Mouse (Mus musculus): ENCODE measurements around the gene Foxn3.

Gene Foxn3

DNA sequence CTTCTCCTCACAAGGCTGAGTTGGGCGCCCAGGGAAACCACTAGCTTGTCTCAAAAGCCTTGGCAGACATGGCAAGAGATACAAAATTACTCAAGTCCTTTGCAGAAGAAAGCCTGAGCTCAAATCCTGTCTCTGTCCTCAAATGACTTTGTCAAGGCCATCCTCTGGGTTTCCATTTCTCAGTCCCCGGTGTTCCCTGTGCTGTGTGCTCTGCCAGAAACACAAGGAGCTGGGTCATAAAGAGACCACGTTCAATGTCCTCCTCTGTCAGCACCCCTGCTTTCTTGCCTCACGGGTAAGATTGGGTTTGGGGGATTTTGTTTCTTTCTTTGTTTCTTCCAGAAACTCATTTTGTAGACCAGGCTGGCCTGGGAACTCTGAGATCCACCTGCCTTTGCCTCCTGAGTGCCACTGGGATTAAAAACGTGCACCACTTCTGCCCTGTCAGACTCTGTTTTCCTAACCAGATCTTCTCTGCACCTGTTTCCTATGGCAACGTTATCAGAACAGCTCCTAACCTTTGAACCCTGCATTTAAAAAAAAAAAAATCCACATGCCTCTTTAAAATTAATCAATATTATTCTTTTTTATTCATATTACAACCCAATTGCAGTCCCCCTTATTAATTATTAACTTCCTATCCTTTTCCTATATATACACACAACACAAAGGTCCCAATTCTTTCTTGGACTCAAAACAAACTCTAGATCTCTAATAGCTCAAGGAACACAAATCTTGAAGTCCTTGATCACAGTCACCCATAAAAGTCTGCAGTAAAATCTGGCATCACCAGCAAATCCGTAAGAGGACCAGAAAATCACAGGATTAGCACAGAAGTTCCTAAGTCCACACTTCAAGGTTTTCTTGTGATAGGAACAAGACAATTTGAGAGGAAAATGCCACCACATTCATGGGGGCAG, 144.6 kb downstream of the Foxn3 start:
- no peak for DNase-seq (ENCODE audit: low read depth, low spot score)

DNA sequence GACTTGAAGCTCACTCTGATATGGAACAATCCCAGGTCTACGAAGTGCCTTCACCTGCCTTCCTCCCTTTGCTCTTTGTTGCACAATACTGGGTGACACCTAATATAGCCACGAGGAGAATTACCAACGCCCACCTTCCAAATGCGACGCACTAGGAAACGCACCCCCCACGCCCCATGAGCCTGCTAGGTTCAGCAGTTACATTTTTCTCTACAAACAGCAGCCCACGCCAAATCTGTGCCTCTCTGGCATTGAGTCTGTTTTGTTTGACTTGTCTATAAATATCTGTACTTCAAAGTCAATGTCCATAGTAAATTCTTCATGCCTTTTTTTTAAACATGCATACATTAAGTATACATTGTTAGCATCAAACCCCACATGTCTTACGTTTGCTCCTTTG, 145.5 kb downstream of the Foxn3 start:
- peak; percentile 69 for DNase-seq (ENCODE audit: low read depth, low spot score)

DNA sequence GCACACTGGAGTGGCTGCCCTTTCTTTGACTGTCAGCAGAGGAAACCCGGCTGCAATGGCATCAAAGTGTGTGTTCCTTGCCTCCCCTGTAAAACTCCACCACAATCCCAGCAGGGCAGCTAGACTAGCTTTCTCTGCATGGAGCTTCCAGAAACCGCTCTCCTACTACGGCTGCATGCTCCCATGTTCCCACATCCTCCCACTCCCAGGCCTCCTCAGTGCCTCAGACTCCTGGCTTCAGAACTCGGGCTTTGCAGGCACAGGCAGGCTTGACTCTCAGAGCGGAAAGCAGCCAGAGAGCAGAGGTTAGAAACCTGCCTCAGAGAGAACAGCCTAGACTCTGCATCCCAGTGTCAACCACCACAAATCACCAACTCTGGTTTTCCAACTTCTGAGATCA, 147.8 kb downstream of the Foxn3 start:
- peak; percentile 52 for DNase-seq (ENCODE audit: low read depth, low spot score)

DNA sequence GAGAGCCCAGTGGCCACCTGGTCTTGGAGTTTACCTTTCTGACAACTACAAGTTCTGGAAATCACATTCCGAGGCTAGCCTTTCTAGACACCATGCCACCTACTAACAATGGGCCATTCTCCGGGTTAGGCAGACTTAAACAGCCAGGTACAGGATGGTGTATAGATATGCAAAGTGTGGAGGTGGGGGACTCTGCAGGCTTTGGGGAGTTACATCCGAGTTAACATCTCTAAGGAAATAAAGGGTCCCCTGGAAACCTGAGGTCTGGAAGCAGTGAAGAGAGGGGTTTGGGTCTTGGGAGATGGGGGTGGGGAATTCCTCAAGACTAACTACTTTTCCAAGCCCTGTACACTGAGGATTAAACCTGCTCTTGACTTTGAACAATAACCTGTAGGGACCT, 150.9 kb downstream of the Foxn3 start:
- no peak for DNase-seq (ENCODE audit: low read depth, low spot score)

DNA sequence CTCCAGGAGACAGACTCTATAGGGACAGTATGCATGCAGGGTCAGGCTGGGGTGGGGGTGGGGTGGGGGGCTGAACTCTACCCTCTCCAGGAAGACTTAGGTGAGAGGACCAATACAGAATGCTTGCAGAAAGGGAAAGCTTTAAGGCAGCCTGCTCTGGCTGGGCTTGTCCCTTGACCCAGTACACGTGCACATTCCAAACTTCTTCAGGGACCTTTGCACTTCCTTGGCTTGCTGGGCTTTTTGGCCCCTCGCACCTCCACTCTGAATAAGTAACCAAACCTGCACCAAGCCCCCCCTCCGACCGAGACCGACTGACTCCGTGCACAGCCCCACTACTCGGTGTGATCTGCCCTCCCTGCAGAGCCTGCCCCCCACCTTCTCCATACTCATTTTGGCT, 151.3 kb downstream of the Foxn3 start:
- DNase-seq (ENCODE audit: low read depth, low spot score) = no peak

DNA sequence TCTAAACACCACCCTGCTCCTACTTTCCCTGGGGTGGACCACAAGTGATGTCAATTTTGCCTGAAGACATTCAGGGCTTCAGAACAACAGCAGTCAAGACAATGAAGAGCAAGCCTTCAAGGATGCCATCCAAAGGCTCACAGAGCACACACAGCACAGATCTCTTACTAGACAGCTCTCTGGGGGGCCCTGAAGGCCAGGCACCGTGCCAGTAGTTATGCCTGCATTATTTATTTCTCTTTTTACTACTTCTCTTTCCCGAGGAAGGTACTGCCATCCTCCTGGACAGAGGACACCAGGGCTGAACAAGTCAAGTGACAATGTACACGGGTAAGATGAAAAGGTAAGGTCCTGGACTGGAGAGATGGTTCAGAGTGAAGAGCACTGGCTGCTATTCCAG, 154.7 kb downstream of the Foxn3 start:
- DNase-seq (ENCODE audit: low read depth, low spot score) = no peak

DNA sequence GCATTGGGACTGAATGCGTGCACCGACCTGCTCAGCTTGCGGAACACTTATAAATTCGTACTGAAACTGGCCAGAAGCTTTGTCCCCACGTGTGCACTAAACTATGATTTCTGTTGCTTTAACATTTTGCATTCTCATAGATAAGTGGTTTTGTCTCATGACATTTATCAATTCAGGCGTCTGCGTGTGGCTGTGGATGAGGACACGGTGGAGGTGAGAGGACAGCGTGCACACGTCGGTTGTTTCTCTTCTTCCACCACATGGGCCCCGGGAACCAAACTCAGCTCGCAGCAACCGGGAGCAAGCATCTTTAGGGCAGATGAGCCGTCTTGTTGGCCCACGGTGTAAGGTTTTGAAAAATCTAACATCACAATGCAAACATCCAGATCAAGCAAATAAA, 155.3 kb downstream of the Foxn3 start:
- DNase-seq (ENCODE audit: low read depth, low spot score) = no peak

DNA sequence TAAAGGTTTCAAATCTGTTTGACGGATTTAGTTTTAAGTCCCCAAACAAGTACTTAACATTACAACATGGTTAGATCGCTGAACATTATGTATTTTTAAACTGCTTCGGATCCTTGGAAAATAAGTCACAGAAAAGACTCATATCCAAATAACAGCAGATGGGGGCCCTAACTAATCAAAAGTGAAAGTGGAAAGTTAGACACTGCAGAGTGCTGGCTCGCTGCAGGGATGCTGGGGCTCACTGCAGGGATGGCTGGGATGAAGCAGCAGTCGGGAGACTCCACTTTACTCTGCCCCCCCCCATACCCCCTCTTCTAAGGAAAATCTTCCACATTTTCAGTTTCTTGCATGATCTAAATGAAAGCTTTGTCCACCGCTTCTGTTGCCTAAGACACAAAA, 156.1 kb downstream of the Foxn3 start:
- DNase-seq (ENCODE audit: low read depth, low spot score) = no peak

DNA sequence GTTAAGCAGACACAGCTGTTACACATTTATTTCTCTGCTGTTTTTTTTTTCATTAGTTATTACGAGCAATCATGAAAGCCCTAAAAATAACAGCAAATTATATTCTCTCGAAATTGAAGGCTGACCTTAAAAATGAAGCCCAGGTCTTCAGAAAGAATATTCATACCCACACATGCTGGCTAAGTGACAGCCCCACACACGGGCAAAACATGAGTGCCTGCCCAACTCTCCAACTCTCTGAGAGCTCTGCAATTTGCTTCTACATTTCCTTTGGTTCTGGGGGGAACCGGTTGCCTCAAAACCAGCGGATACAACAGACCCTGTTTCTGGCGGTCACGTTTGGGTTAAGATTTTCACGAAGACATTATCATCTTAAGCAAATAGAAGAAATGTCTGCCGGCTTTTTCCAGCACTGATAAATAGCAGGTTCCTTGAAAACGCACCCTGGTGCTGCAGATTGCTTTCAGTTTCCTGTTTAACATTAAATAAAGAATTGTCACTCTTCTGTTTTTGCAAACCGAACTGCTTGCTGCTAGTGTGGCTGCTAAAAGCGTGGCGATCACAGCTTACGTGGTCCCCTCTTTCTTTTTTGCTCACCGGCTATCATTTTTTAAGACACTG, 156.6 kb downstream of the Foxn3 start:
- no peak for DNase-seq (ENCODE audit: low read depth, low spot score)

DNA sequence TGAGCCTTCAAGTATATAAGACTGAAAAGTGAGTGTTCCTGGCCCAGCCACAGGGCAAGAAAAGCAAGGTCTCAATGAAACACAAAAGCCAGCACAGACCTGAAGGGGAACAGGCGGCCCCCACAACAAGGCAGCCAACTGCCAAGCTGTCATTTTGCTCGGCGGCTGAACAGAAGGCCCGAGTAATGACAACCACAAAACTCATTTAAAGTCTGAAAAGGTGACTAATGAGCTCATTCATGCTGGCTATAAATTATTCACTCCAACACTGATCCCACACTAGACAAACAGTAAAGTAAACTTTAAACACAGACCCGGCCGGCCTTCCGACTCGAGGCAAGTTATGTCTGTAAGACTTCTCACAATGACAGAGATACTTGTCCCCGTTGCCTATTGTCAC, 157.1 kb downstream of the Foxn3 start:
- peak; percentile 62 for DNase-seq (ENCODE audit: low read depth, low spot score)

DNA sequence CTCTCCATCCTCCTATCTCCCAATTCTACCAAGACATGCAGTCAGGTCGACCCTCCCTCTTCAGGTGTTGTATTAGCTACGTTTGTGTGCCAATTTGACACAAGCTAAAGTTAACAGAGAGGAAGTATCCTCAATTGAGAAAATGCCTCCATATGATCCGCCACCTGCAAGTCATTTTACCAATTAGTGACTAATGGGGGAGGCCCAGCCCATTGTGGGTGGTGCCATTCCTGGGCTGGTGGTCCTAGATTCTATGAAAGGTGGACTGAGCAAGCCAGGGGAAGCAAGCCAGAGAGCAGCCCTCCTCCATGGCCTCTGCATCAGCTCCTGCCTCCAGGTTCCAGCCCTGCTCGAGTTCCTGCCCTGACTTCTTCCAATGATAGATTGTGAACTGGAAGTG, 158.0 kb downstream of the Foxn3 start:
- no peak for DNase-seq (ENCODE audit: low read depth, low spot score)

DNA sequence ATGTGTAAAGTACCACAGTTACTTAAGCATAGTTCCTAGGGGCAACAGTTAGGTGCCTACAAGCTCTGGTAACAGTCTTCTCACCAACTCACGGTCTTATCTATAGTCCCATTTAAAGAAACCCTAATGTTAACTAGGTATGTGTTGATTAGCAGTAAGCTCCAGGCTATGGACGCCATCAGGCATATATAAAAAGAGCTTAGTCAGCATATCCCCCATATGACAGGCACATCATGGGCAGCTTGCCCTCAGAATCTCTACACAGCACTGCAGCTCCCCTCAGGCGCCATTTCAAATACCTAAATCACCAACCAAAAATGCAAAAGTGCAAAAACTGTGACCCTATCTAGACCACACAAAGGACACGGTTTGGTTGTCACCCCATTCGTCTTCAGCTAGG, 160.4 kb downstream of the Foxn3 start:
- DNase-seq (ENCODE audit: low read depth, low spot score) = no peak

DNA sequence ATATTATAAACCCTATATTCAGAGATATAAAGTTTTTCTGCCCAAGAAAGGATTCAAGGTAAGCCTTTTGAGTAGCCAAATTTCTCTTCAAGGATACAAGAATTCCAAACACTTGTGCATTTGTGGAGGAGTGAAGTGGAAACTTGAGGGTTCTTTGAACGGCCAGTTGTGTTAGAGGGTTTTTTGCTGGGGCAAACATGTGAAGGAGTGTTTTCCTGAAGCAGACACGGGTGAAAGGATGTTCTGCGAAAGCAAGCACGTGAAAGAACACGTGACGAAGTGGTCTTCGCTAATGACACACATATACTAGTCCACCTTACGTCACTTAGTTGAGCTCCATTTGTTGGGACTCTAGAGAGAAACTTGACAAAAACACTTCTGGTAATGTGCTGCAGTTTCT, 162.5 kb downstream of the Foxn3 start:
- no peak for DNase-seq (ENCODE audit: low read depth, low spot score)

DNA sequence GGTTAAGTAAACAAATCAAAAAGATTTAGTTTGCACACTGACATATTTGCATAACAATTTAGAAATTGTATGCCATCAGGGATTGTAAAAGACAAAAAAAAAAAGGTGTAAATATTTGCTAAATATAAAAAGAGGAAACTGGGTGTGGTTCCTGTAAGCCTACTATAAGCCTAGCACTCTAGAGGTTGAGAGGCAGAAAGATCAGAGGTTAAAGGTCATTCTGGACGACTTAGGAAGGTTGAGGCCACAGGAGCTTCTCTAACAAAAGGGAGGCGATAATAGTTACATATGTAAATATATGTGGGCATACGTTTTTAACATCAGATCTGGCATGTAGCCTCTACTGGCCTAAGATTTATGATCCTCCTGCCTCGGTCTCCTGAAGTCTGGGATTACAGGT, 163.8 kb downstream of the Foxn3 start:
- no peak for DNase-seq (ENCODE audit: low read depth, low spot score)

DNA sequence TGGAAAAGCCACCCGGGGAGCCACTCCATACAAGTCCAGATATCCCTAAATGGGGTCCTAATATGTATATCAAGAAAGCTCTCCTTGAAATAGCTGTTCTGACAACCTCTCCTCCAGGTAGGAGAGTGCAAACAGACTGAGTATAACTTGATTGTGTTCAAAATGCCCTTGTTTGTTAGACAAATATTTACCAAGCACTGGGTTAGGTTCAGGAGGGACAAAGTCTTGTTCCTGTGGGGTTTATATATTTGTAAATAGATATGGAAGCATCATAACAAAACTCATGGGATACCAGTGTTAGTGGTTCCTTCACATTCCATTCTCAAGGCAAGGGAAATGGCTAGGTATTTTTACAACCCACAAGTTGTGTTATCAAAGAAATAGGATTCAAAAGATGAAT, 166.9 kb downstream of the Foxn3 start:
- no peak for DNase-seq (ENCODE audit: low read depth, low spot score)

DNA sequence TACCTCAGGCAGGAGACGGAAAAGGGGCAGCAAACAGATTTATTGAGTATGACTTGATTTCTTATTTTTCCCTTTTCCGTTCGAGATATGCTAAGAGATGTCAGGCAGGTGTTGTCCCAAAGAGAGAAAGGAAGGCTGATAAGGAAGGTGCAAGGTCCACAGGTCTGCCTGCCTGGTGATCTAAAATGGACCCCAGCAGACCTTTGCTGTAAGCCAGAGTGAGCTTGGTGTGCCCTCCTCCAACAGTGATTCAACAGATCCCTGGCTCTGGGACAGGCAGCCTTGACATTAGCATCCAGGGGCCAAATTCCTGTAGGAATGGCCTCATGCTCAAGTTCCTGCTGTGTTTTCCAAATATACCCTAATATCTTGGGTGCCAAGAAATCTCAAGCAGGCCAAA, 168.3 kb downstream of the Foxn3 start:
- DNase-seq (ENCODE audit: low read depth, low spot score) = no peak

DNA sequence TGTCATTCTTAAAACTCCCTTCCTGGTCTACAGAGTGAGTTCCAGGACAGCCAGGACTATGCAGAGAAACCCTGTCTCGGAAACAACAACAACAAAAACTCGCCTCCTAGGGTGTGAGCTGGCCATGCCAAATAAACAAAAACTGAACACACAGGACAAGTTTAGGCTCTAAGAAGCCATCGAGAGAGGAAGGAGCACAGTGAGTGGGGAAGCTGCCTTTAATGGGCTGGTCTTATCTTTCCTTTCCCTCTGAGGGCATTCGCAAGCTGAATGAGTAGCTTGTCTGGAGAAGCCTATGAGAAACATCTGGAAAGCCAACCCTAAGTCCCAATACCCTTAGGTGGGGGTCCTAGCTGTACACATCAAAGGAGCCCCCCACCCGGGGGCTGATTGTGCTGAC, 168.7 kb downstream of the Foxn3 start:
- DNase-seq (ENCODE audit: low read depth, low spot score) = no peak

DNA sequence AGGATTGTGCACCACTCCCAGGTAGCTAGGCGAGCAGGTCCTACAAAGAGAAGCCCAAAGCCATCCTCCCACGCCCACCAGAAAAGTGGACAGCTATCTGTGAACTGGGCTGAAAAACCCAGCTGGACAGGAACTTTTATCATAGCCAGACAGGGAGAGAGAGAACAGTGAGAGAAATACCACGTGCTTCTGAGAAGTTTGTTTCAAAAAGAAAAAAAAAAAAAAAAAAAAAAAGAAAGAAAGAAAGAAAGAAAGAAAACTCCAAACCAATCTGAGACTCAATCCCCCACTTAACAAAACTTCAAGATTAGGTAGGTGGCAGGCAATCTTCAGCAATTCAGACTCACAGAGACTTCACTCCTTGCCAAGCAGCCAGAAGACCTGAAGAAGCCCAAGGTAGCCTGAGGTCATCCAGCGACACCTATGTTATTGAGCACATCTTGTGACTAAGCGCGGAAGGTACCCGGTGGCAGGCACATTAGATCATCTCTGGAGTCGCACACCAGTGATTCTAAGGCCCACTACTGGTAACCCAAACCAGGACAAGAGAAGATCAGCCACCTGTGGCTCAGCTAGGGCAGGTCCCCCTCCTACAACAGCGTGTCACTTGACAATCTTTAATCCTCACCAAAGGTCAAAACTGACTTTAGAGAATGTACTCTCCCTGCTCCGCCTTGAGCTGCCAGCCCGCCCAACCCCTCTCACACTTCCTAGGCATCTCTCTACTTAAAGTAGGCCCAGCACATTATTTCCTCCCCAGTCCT, 169.3 kb downstream of the Foxn3 start:
- DNase-seq (ENCODE audit: low read depth, low spot score) = no peak

DNA sequence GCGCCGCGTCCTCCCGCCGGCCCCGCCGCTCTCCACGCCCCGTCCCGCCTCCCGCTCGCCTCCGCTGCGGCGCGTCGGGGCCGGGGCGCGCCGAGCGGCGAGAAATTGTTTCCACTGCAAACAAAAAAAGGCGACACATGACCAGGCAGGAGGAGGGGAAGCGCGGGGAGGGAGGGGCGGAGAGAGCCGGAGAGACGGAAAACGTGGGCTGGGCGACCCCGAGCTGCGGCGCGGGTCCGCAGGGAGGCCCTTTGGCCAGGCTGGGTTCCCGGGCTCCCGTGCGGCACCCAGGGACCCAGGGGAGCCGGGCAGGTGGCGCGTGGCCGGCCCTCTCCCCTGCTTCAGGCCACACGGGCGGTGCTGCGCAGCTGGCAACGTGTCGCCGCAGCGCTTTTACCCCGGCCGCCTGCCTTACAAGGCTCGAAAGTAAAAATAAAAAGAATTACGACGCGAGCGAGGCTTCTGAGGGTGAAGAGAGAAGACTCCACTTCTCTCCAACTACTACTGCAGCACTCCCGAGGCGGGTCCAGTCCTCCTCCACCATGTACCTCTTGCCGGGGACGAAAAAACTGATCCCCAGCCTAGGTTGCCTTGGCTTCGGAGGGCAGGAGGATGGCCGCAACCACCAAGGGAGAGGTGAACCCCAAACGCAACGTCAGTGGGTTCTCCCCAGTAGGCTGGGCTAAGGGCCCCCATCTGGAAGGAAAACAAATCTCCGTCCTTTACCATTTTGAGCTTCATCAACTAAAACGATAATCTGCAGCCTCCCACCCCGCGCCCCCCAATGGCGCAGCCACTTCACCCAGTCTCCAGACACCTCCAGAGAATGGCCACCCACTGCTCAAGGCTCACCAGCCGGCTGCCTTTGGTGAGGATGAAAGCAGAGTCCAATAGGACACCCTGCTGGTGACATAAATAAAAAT, 170.2 kb downstream of the Foxn3 start:
- DNase-seq (ENCODE audit: low read depth, low spot score) = peak; percentile 93

DNA sequence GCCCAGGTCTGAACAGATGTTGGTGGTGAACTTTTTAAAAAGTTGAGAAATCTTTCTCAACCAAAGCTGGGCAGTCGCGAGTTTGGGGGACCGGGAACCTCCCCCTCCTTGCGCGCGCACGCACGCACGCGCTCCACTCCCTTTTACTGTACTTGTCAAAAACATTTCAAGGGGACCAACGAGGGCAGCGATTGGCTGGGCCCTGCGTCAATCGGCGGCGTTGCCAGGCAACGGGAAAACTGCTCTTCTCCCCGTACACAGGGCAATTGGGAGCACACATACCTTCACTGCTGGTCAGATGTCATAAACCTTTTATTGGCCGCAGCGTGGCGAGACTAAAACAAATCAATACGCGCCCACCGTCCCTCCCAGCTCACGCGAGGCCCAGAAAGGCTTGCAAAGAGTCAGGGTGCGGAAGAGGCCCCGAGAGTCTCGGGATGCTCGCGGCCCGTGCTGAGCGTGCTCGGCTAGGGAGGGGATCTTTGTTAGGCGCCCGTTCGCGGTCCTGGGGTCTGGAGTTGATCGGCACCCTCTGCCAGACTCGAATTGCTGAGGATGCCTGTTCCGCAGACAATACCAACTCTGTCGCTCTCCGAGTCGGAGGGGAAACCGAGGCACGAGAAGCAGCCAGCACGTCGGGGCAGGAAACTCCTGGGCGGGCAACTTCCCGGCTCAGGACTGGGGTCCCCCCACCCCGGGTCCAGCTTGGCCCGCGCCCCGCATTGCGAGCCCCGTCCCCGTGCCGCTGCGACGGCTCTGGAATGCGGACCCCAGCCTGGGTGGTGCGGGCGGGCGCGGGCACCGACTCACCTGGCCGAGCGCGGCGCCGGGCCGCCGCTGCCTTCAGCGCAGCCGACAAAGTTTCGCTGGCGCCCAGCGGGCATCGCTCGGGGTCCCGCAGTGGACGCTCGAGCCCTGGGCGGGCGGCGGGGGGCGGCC, 171.2 kb downstream of the Foxn3 start:
- peak; percentile 99 for DNase-seq (ENCODE audit: low read depth, low spot score)
